Mouse (Mus musculus) urinary bladder, postnatal 25 days (tissue): ENCODE measurements around the gene Acad12.
"Not testable (repeated sequence)": the region's sequence is repeated elsewhere in the genome, so short reads cannot be mapped to it uniquely, and the experiment has no call there.

Source experiments
- DNase-seq: peaks from one replicate; pipeline ENCODE4 v3.0.0; 2022; ENCODE audit warnings: low spot score

Acad12 gene

GRCm38 (mm10) chr5:121609556-121610135 lies 9.1 kb downstream of the Acad12 start:
- not testable (repeated sequence) for DNase-seq

DNA sequence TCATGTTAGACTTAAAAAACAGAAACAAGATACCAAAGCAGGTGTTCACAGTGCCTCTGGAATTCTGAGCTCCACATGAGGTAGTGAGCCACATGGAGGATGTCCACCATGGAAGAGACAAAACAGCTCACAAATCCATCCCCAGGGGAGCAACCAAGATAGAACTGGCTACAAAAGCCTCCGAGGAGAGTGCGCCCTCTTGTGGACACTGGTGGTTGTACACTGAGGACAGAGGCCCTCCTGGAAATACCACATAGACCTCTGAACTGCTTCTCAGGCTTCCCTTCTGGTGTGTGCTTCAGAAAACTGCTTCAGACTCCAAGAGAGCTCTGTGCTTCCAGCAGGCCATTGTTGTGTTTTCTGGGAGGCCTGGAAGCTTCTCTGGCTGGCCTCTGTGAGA lies 12.6 kb downstream of the Acad12 start:
- peak; percentile 74 for DNase-seq

DNA sequence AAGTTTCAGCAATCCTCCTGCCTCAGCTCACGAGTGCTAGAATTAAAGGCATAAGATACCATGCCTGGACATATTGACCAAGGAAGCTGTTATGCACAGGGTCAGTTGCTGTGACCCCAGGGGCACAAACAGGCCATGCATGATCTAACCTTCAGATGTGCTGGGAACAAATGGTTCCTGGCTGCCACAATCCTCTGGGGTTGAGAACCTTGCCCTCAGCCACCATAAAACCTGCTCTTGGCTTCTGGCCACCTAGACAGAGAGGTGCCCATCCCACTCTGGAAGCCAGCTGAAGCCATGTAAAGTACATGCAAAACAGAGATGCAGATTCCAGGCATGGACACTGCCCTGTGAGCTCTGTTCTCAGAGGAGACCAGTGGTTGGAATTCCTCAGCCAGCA lies 14.9 kb downstream of the Acad12 start:
- not testable (repeated sequence) for DNase-seq

DNA sequence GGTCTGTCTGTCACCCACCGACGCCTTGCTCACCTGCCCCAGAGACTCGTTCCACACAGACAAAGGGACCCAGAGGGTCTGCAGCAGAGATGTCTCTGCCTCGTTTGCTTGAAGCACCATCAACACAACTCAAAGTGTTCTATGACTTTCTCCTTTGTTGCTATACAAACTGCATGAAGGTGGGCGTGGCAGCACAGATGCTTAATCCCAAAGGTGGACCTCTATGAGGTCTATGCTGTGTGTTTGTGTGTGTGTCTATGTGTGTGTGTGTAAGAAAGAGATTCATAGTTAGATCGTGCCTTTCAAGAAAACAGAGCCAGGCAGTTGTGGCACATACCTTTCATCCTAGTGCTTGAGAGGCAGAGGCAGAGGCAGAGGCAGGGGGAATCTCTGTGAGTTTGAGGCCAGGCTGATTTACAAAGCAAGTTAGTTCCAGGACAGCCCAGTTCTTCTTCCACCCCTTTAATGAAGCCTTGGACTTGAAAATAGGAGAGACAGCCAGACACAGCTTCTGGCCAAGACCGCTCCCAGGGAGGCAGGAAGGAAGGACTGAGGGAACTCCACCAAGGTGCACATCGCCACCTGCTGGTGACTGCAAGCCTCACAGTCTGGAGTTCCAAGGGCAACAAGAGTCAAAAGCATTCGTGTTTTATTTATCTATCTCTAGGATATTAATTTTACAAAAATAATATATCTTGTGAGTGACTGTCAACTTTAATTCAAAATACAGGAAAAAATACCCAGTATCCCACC lies 17.0 kb downstream of the Acad12 start:
- DNase-seq: peak; percentile 91

DNA sequence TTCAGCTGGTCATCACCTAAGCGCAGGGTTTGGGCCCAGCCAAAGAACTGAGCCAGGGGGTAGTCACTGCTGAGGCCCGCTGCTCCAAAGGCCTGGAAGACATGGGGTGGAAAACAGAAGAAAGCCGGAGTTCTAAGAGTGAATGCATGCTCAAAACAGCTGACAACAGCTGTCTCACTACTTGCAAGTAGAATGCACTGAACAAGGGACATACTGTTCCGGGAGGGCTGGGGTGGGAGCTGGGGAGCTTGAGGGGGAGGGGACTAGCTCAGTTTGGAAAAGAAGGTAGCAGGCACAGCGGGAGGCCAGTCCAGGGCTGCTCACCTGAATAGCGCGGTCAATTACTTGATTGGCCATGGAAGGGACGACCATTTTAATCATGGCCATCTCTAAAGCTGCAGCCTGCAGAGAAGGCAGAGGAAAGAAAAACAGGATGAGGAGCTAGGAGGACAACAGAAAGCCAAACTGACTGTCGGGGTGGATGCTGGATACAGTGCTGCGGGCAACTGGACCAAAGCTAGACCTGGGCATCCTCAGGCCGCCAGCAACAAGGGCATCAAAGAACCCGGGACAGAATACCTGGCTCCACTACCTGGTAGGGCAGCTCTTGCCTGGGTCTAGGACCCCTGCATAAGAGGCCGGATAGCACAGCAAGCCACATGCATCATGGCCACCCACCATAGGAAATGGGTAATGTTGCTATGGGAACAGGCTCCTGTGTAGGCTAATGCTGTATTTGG lies 19.7 kb downstream of the Acad12 start:
- no peak for DNase-seq

DNA sequence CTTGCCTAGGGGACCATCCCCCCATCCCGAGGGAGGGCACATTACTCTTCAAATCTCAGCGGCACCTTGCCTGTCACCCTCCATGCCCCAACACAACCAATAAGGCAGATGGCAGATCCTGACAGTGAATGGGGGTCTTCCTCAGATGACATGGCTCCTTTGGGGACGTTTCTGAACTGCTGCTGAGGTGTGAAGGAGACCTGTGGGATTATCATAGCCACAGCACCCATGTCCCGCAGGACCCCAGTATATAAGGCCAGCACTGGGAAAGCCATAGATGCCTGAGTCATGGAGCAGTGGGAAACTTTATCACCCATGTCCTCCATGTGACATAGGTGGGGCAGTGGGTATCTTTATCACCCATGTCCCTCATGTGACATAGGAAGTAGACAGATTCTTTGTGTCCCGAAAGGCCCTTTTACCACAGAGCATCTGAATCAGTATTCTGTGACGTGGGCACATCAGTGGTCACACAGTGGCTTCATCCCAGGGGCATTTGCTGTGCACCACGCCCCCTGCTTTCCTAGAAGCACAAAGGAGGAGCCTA lies 20.7 kb downstream of the Acad12 start:
- DNase-seq: no peak

DNA sequence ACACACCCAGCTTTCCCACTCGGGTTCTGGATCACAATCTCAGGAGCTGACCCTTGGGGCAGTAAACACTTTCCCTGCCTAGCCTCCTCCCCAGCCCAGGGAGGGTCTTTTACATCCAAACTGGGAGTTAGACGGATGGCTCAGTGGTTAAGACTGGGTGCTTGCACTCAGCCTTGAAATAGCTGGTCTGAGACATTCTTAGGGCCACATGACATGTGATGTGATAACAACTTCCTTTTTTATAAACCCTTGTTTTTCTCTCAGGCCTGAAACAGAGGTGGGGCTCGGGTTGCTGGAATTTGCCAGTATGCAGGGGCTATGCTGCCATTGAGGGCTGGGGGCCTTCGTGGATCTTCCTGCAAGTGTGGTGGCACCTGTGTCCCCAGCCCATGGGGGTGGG lies 21.4 kb downstream of the Acad12 start:
- DNase-seq: no peak

GRCm38 (mm10) chr5:121596226-121596625 lies 22.5 kb downstream of the Acad12 start:
- DNase-seq: no peak

DNA sequence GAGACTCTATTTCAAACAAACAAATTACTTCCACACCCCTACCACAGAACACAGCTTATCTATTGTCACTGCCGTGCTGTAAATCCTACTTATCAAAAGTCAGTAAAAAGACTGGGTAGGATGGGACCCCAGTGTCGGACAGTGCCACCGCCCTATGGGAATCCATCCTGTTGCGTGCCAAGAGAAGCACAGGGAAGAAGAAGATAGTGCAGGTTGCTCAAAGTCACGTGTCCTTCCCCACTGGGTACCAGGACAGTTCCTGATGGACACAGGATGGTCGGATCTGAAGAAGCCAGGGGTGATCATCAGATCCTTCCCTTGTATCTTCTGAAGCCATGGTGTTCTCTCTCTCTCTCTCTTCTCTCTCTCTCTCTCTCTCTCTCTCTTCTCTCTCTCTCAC lies 23.0 kb downstream of the Acad12 start:
- no peak for DNase-seq

DNA sequence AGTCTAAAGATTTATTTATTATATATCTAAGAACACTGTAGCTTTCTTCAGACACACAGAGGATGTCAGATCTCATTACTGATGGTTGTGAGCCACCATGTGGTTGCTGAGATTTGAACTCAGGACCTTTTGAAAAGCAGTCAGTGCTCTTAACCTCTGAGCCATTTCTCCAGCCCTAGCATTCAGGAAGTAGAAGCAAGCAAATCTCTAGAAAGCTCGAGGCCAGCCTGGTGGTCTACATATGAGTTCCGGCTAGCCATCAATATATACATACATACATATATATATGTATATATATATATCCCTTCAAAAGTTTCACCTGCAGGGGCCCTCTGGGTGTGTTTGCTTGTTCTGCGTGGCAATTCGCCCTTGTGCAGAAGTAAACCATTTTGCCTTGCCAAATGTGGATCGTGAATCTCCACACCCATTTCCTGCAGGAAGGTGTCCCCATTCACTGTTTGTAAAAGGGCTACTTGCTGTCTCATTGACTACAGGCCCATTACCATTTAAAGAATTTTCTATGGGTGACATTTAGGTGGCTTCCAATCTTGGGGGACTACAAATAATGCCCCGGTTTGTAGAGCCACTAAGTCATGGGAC lies 23.9 kb downstream of the Acad12 start:
- DNase-seq: no peak

- DNase-seq: peak; percentile 78
Measured at GRCm38 (mm10) chr5:121593451-121594401, 25.0 kb downstream of the Acad12 start, which contains the start of gene Aldh2. Gene Aldh2 (minus strand): TSS chr5:121593824.

- no peak for DNase-seq
Measured at GRCm38 (mm10) chr5:121592816-121593407, 25.8 kb downstream of the Acad12 start.

GRCm38 (mm10) chr5:121592064-121592815 lies 26.5 kb downstream of the Acad12 start:
- no peak for DNase-seq

DNA sequence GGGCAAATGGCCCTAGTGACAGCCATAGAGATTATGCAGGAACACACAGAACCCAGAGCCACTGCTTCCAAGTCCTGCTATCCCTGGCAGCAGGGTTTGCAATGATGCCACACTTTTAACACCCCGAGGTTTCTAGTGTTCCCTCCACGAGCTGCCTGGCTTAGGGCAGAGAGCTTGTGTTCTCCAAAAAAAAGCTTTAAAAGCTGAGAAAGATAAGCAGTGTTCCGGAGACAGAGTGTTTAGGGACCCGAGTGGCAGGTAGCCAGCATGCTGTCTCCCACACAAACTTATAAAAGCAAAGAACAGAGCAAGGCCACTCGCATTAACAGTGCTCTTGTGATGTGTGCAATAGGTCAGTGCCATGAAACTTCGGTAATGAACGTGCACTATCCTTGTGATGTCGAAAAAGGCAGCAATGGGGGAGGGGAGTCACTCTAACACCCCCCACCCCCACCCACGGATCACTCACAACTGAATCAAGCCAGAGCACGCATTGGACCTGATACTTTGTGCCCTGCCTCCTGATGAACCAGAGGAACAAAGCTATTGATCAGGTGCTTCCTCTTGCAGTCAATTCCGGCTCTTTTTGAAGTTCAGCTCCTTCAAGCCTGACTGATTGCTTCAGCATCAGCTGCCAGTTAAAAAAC lies 27.2 kb downstream of the Acad12 start:
- DNase-seq: no peak

DNA sequence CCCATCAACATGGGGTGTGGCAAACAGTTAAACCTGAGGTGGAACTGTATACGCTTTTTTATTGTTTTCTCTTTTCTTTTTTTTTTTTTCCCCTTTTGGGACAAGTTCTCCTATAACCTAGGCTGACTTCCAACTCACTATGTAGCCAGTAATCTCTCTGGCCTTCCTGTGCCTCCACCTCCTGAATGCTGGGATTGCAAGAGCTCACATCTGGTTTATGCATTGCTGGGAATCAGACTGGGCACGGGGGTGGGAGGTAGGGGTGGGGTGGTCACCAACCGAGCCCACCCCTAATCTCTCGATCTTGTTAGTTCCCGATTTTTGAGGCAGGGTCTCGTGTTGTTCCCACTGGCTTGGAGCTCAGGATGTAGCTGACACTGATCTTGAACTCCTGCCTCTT lies 28.8 kb downstream of the Acad12 start:
- DNase-seq: no peak

GRCm38 (mm10) chr5:121586400-121587039 lies 32.2 kb downstream of the Acad12 start:
- DNase-seq: peak; percentile 29

GRCm38 (mm10) chr5:121585699-121586098 lies 33.0 kb downstream of the Acad12 start:
- DNase-seq: no peak

GRCm38 (mm10) chr5:121585005-121585404 lies 33.7 kb downstream of the Acad12 start:
- DNase-seq: no peak
